Mouse (Mus musculus) gastrocnemius, postnatal 25 days (tissue): ENCODE data around the gene Mrps23. TPM values are rescaled to one million over a fixed set of nuclear protein-coding genes. Genes with fewer than 3 reads are reported as not detected.

Source experiments
- DNase-seq: peaks from one replicate; pipeline ENCODE4 v3.0.0; 2022
- total RNA-seq, 2 experiments: library from RNA; stranded (reverse); gene quantifications; 1 replicate in 1 of 2; 2 replicates in 1 of 2; pipeline ENCODE4 v1.2.3; 2021

The Mrps23 gene
- total RNA-seq, 2 experiments from 2014 or later, result 126 to 133 TPM

DNA sequence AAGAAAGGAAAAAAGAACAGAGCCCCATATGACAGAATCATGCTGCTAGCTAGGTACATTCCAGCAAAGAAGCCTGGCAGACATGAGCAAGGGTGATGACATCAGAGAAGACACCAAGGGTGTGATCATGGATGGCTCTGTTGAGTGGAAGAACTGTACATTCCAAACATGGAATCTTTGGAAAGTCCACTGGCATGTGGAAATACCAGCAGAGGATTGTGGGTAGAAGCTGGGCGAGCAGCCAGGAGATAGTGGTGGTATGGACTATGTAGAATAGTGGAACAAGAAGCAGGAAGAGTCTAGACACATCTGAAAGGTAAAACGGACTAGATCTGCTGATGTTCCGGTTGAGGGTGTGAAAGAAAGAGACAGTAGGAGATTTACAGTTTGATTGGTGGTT lies 46.4 kb downstream of the Mrps23 start:
- no peak for DNase-seq

DNA sequence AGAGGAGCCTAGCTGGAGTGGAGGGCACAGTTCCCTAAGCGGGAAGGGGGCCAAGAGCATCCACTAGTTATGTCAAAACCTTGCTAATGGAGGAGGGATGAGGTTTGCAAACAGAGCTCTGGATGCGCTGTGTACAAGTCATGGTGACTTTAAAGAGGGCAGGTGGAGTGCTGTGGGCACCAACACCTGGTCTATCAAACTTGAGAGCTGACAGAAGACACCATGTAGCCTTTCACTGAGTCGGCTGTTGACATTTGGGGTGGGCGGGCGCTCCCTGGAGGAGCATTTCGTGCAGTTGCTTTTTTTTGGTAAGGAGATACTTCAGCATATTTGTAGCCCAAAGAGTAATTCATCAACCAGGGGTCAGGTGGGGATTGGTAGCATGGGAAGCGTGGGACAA lies 47.1 kb downstream of the Mrps23 start:
- no peak for DNase-seq

DNA sequence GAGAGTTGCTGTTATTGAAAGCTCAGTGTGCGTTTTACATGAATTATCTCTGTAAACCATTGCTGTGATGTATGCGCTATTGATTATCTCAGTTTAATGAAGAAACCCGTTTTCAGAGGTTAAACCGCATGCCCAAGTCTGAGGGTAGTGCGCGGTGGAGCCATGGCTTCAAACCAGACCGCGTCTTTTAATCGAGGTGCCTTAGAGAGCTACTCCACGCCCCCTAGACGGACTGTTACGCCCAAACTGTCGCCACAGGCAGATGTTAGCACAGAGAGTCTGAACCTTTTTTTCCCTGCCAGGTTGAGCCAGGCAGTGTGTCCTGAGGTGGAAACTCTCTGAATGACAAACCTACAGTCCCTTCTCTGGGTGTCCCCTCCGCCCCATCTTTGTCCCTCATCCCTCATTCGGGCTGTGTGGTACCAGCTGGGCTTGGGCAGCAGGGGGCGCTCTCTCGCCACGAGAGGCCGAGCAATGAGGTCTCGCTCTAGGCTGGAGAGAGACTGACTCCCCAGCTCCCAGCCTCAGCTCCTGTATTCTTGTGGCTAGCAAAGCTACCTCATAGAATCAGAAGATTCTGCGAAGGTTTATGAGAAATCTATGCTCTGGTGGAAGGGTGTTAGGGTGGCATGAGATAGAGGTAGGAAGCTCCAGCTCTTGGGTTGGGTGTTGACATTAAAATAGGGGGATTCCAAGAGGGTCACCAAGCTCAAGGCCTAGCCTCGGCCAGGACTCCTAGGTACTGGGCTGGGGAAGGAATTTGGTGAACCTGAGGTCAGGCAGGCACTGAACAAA lies 48.0 kb downstream of the Mrps23 start:
- peak; percentile 66 for DNase-seq

DNA sequence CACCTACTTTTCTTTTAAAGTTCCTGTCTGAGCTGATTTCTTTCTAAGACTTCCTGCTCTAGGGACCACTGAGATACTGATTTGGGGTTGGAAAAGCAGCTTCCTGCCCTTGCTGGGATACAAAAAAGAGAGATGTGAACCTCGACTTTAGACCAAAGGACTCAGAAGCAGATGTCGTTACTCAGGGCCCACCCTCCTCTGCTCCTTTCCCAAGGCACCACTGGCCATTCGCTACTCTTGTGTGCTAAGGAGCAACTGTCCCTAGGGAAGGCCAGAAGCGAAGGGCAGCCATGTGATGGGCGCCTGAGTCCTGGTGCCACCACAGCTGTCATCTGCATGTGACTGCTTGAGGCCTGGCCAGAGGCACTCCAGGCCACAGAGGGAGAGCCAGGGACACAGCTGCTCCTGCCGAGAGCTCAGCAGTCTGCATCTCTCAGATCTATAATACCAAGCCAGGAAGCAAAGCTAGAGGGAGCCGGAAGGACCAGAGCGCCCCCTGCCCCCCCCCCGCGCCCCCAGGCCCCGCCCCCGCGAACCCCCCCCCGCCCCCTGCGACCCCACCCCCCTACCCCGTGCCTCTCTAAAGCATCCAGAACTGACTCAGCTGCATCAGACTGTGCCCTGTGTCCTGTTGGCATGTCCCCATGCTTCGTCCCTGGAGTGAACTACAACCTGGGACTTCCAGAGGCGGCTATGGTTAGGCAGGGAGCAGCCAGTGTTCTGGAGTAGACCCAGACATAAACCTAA lies 48.8 kb downstream of the Mrps23 start:
- DNase-seq, result peak; percentile 73

DNA sequence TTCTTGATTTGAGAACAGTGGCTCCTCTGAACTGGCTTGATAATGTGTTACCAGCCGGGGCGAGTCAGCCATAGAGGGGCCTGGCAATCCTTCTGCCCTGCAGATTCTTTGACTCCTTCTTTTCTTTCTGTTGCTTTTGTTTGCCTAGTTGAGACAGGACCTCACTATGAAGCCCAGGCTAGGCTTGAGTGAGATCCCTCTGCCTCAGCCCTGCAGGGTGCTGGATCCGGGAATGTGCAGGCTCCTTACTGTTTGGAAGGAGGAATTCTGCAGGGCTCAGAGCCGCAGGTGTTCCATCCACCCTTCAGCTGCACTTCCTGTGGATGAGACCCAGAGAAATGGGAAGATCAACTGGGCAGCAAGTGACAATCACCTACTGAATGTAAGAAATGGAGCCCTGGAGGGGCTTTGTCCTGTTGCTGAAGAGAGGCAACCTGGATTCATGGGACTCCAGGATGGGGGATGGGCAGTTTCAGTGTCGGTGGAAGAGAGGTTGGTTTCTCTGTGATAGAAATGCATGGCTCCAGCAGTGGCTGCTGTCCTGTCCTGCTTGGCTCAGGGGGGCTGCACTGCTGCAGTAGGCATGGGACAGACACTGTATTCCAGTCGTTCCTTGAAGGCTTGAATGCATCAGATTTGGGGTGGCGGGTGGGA lies 49.5 kb downstream of the Mrps23 start:
- DNase-seq, result no peak

DNA sequence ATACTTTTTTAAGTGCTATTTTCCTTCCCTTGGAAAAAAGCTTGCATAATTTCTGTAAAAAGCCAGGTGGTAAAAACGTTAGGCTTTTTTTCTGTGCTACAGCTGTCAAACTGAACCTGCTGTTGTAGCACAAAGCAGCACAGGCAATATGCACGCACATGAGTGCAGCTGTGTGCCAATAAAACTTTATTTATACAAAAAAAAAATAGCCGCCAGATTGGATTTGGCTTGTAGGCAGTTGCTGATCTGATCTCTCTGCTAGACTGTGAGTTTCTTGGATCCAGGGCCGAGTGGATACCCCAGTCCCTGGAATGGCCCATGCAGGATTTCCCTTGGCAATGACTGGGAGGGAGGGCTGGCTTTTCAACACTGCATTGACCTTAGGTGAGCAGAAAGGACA lies 53.5 kb downstream of the Mrps23 start:
- no peak for DNase-seq

DNA sequence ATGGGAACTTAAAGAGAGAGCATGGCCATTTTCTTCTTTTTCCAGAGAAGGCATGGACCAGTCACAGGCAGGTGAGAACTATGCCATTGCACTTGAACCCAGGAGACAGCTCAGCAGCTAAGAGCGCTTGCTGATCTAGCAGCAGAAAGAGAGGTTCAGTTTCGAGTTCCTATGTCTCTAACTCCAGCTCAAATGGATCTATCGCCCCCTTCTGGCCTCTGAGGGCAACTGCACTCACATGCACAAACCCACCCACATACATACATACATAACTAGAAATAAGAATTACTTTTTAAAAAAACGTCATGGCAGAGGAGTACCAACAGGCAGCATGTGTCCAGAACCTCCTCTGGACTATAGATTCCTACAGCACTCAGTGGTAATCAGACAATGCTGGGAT lies 54.0 kb downstream of the Mrps23 start:
- DNase-seq, result no peak

DNA sequence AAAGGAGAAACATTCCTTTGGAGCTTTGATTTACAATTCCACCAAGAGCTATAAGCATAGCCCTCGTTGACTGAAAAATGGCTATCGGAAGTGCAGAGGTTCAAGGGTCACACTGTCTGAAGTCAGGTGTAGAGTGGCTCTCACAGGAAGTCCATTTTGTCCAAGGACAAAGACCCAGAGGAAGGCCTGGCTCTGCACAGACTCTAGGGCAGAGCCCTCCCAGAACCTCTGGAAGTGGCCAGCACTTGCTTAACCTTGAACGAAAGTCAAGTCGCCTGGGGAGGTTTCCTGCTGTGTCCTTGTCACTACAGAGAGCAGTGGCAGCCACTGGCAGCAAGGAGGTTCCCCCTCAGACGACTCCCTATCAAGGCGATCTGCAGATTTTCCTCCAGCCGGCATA lies 56.3 kb downstream of the Mrps23 start:
- no peak for DNase-seq

Other genes with a start within 250 kb of the Mrps23 start
- 100 to 1,000 TPM; 145 to 167 TPM for gene Dynll2, start 216.9 kb upstream of the Mrps23 start, total RNA-seq
- gene Srsf1, start 157.0 kb upstream of the Mrps23 start, total RNA-seq, result 10 to 100 TPM; 58.0 to 68.8 TPM
- 10 to 100 TPM; 47.1 to 47.6 TPM for gene Vezf1, start 136.1 kb upstream of the Mrps23 start, total RNA-seq
- 10 to 100 TPM; 76.3 to 78.6 TPM for gene Cuedc1, start 106.3 kb upstream of the Mrps23 start, total RNA-seq
- not detected for gene Ccdc182, start 89.7 kb downstream of the Mrps23 start, total RNA-seq